Mouse (Mus musculus) embryonic facial prominence, embryonic 10.5 days (tissue): ENCODE results near the gene Gskip. TPM values are rescaled to one million over a fixed set of nuclear protein-coding genes. Genes with fewer than 3 reads are reported as not detected.

Experiments
- DNase-seq: peaks from one replicate; pipeline ENCODE4 v3.0.0-alpha.2; 2017; ENCODE audit warnings: low spot score
- H3K27ac ChIP-seq: fragments of 300-500 bp; sonication (generic); replicated peaks from 2 replicates; pipeline ENCODE4 v1.5.1; 2016; ENCODE audit warnings: mild to moderate bottlenecking
- H3K27me3 ChIP-seq: fragments of 300-500 bp; sonication (generic); replicated peaks from 2 replicates; pipeline ENCODE4 v1.6.1; 2016; ENCODE audit warnings: low read depth, mild to moderate bottlenecking; ENCODE audit not compliant: poor library complexity, severe bottlenecking
- H3K36me3 ChIP-seq: fragments of 300-500 bp; sonication (generic); replicated peaks from 2 replicates; pipeline ENCODE4 v1.6.1; 2016; ENCODE audit warnings: mild to moderate bottlenecking, moderate library complexity
- H3K4me1 ChIP-seq: fragments of 300-500 bp; sonication (generic); 2 replicates; pipeline ENCODE4 v1.6.1; 2016
- H3K4me3 ChIP-seq: fragments of 300-500 bp; sonication (generic); 2 replicates; pipeline ENCODE4 v1.5.1; 2016; ENCODE audit warnings: mild to moderate bottlenecking, moderate library complexity
- H3K9me3 ChIP-seq: fragments of 300-500 bp; sonication (generic); 2 replicates; pipeline ENCODE4 v1.6.1; 2016; ENCODE audit warnings: mild to moderate bottlenecking
- WGBS: fragments of 180-500 bp; shearing (Covaris S2); methylation state at CpG from one replicate; pipeline ENCODE4 v1.1.7; 2016; 5-methylcytosine and 5-hydroxymethylcytosine counted together
- polyA plus RNA-seq: library from polyadenylated mRNA; unstranded; fragments of >200 nt; fragmentation: Nextera tagmentation; extraction: Ambion mirVana; gene quantifications from 2 replicates; pipeline ENCODE4 v1.2.1, GENCODE M21; 2016

The Gskip gene
- polyA plus RNA-seq, 1 experiment from 2014 or later: 37.0 TPM

DNA sequence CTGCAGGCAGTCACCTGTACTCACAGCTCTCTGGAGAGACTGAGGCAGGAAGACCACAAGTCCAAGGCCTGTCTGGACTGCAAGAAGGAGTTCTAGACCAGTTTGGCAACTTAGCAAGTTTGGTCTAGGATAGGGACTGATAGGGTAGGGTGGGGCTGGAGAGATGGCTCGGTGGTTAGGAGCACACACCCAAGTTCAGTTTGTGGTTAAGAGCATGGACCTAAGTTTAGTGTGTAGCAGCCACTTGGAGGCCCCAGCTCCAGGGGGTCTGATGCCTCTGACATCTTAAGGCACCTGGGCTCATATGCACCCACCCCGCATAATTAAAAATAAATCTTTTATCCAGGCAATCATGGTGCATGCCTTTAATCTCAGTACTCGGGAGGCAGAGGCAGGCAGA is 42.6 kb downstream of the Gskip start:
- no peak for DNase-seq
- no peaks in the 10 kb centered on the region for H3K4me1 ChIP-seq
- WGBS: 86% methylated on average over 3 of the region's 3 CpGs
- H3K36me3 ChIP-seq: no peaks in the 10 kb centered on the region
- no peak overlapping the region for H3K27ac ChIP-seq
- H3K9me3 ChIP-seq: no peaks in the 10 kb centered on the region
- H3K27me3 ChIP-seq: no peaks in the 10 kb centered on the region
- H3K4me3 ChIP-seq: no peak overlapping the region

DNA sequence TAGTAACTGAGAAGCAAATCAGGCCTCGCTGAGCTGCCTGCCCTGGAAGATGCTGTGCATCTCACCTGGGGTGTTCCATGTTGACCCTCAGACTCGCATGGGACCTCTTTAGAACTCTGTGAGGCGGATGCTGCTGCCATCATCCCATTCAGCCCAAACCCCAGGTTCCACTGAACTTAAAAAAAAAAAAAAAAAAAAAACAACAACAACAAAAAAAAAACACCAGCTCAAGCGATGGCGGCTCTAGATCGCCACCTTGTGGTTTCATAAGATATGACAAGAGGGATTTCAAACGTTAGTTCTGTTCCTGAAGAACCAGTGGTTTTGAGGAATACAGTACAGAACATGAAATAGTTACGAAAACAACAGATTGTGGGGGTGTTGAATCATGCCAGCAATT is 43.3 kb downstream of the Gskip start:
- Histone ChIP-seq H3K4me1 (no peaks in the 10 kb centered on the region), H3K9me3 (no peaks in the 10 kb centered on the region), H3K27me3 (no peaks in the 10 kb centered on the region), H3K36me3 (no peaks in the 10 kb centered on the region), H3K4me3 (no peak overlapping the region), H3K27ac (no peak overlapping the region)
- no peak for DNase-seq
- WGBS: 32% methylated on average over 8 of the region's 8 CpGs

DNA sequence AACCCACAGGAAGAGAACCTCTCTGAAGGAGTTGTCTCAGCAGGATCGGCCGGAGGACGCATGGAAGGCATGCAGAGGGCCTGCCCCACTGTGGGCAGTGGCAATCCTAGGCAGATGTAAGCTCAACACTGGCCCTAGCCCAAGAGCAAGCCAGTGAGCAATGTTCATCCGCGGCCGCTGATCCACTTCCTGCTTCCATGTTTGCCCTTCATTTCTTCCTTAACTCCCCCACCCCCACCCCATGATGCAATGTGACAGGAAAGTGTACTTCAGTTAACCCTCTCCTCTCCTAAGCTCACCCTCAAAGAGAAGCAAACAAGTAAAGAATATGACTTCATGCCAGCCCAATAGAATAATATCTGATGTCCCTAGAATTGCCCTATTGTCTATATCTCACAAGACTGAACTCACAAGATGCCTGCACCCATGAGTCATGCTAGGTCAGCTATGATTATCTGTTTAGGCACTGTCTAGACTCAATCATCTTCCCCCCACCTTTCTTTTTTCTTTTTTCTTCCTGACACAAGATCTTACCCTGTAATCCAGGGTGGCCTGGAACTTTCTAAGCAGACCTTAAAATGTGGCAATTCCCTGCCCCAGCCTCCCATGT is 46.3 kb downstream of the Gskip start:
- Histone ChIP-seq H3K9me3 (no peaks in the 10 kb centered on the region), H3K4me1 (peaks cover 5% of the 10 kb centered on the region; the same call in 1 of the 2 replicates), H3K36me3 (no peaks in the 10 kb centered on the region), H3K4me3 (no peak overlapping the region), H3K27ac (no peak overlapping the region), H3K27me3 (no peaks in the 10 kb centered on the region)
- DNase-seq: no peak
- 78% methylated on average over 6 of the region's 6 CpGs for WGBS

DNA sequence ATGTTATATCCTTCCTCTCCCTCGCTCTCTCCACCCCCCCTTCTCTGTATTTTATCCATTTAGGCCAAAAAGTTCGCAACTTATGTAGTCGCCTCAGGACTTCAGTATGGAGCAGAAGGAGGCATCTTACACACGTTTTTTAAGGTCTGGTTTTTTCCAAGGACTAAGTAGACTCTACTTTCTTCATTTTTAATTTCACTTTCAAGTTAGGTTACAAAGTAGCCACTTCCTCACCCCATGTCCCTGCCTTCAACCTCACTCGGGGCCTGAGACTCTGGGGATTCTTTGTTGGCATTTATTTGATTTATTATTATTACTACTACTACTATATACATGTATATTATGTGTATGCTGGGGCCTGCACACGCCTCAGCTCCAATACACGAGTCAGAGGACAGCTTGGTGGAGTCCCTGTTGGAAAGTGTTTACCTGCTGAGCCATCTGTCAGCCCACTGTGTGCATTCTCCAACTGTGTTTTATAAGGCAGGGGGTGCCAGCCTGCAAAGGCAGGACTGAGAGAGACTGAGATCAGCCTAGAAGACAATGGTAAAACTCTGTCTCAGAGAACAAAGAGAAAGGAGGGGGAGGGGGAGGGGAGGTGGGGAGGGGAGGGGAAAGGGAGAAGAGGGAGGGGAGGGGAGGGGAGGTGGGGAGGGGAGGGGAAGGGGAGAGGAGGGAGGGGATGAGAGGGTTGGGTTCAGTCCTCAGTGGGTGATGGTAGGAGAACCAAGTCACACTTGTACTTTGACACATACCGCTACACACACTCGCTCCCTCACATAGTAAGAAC is 48.9 kb downstream of the Gskip start:
- Histone ChIP-seq H3K27me3 (no peaks in the 10 kb centered on the region), H3K27ac (no peak overlapping the region), H3K4me3 (no peak overlapping the region), H3K36me3 (no peaks in the 10 kb centered on the region), H3K9me3 (no peaks in the 10 kb centered on the region), H3K4me1 (peaks cover 5% of the 10 kb centered on the region; the same call in 1 of the 2 replicates)
- no peak for DNase-seq
- WGBS: 80% methylated on average over 9 of the region's 9 CpGs

DNA sequence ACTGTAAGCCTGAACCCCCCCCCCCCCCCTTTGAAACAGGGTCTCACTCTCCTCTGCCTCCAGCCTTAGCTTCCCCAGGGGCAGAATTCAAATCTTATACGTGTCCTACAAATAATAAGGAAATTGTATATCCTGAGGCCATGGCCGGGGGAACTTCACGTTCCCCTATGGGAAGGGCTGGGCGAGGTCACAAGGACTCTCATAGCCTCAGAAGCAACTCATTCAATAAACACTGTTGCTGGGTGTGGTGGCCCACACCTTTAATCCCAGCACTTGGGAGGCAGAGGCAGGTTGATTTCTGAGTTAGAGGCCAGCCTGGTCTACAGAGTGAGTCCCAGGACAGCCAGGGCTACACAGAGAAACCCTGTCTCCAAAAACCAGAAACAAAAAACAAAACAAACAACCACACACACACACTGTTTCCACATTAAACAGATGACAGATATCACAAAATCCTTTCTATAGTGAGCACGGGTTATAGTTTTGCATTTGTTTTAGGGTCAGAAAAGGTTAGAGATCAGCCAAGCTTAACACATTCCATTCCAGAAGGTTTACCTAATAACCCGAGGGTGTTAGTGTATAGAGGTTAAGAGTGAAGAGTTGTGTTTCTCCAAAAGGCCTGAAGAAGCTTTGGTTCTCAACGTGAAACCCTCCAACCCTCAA is 50.7 kb downstream of the Gskip start:
- H3K9me3 ChIP-seq: no peaks in the 10 kb centered on the region
- H3K4me1 ChIP-seq: peaks cover 5% of the 10 kb centered on the region; the same call in 1 of the 2 replicates
- peak overlapping the region; percentile 27; the same call in 1 of the 2 replicates for H3K27ac ChIP-seq
- H3K27me3 ChIP-seq: no peaks in the 10 kb centered on the region
- no peak overlapping the region for H3K4me3 ChIP-seq
- DNase-seq: no peak
- H3K36me3 ChIP-seq: no peaks in the 10 kb centered on the region
- 66% methylated on average over 7 of the region's 7 CpGs for WGBS

DNA sequence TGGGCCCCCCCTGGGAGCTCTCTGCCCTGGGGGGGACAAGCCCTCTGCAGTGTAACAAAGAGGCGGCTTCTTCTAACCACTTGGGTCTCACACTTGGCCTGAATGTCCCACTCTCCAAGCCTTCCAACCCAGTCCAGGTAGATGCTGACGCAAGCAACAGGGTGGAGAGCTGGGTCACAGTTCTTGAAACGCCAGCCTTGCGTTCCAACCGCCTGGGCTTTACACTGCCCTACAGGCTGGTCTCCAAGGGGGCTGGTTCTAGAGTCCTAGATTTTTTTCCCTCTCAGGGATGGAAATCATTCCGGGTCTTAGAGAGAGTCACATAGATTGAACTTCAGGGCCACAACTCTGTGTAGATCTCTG is 51.2 kb downstream of the Gskip start:
- Histone ChIP-seq H3K36me3 (no peaks in the 10 kb centered on the region), H3K27ac (peak overlapping the region; percentile 27; the same call in 1 of the 2 replicates), H3K4me1 (peaks cover 5% of the 10 kb centered on the region; the same call in 1 of the 2 replicates), H3K4me3 (no peak overlapping the region), H3K9me3 (no peaks in the 10 kb centered on the region), H3K27me3 (no peaks in the 10 kb centered on the region)
- WGBS: 91% methylated on average over 6 of the region's 6 CpGs
- no peak for DNase-seq

DNA sequence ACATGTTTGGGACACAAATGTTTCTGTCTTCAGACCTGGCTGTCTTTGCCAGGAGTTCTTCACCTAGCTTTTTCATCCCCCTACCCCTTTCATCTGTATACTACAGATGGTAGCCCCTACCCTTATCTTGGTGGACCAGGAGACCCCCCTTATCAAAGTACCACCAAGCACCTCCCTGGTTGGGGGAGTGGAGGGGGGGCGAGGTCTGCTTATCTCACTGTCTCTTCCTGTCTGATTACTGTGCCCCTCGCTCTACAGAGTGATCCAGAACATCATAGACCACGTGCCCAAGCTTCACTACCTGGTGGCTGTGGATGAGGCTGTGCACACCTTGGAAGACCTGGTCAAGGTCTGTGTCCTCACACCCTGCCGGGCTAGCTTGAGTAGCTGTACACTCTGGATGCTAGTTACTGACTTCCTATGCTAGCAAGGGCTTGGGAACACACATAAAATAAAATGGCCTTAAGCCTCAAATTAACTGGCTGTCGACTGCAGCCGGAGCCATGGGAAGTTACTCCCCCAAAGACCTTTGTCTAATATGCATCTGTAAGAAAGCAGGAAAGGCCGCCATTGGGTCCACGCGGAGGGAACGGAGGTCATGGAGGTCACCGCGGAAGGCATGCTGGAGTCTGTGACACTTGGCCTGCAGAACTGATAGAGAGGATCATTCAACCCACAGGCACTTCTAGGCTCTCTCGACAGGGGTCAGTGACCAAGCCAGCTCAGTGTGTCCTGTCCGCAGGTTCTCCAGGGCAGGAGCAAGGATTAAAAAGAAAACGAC is 53.9 kb downstream of the Gskip start:
- WGBS: 74% methylated on average over 15 of the region's 15 CpGs
- Histone ChIP-seq H3K36me3 (no peaks in the 10 kb centered on the region), H3K27ac (no peak overlapping the region), H3K4me1 (peaks cover 5% of the 10 kb centered on the region; the same call in 1 of the 2 replicates), H3K4me3 (no peak overlapping the region), H3K27me3 (no peaks in the 10 kb centered on the region), H3K9me3 (no peaks in the 10 kb centered on the region)
- DNase-seq: no peak

DNA sequence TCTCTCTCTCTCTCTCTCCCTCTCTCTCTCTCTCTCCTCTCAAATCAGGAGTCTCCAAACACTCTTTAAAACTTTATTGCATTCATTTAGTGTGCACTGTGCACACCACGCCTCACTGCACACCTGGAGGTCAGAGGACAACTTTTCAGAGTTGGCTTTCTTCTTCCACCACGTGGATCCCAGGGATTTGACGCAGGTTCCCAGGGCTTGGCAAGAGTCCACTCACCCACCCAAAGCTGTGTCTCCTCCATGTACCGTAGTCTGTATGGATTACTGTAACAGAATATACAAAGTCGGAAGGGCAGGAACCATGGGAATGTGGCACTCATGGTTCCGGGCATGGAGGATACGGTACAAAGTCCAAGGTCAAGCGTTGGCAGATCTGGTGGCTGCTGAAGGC is 55.0 kb downstream of the Gskip start:
- no peaks in the 10 kb centered on the region for H3K9me3 ChIP-seq

DNA sequence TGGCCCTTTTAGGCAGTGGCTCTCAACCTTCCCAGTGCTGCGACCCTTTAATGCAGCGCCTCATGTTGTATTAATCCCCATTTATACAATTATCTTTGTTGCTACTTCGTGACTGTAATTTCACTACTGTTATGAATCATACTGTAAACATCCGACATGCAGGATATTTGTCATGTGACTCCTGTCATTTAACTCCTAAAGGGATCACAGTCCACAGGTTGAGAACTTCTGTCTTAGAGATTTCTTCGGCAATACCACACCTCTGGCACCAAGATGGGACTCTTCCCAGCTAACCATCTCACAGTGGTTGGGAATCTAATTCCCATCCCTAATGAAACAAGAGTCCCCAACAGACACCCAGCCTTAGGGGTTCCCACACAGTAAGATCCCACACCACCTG is 63.5 kb downstream of the Gskip start:
- Histone ChIP-seq H3K4me1 (no peaks in the 10 kb centered on the region), H3K36me3 (no peaks in the 10 kb centered on the region), H3K27ac (no peak overlapping the region), H3K4me3 (no peak overlapping the region), H3K9me3 (no peaks in the 10 kb centered on the region), H3K27me3 (no peaks in the 10 kb centered on the region)
- no peak for DNase-seq
- WGBS: 89% methylated on average over 5 of the region's 5 CpGs

More for the DNA sequence above, 55.0 kb downstream of the Gskip start:
- no peak overlapping the region for H3K27ac ChIP-seq
- H3K4me3 ChIP-seq: no peak overlapping the region
- H3K36me3 ChIP-seq: no peaks in the 10 kb centered on the region
- H3K4me1 ChIP-seq: peaks cover 3% of the 10 kb centered on the region; the same call in 1 of the 2 replicates
- WGBS: 94% methylated on average over 8 of the region's 8 CpGs
- no peak for DNase-seq
- H3K27me3 ChIP-seq: no peaks in the 10 kb centered on the region

Other genes starting within 250 kb of the Gskip start
- gene D430019H16Rik, start 231.0 kb upstream of the Gskip start, polyA plus RNA-seq: 2.3 and 2.7 TPM in 2 replicates
- 0.53 and 0.82 TPM in 2 replicates for gene Bdkrb2, start 121.6 kb upstream of the Gskip start, polyA plus RNA-seq
- 0.11 and 0.15 TPM in 2 replicates for gene Bdkrb1, start 81.7 kb upstream of the Gskip start, polyA plus RNA-seq
- 13.0 and 14.3 TPM in 2 replicates for gene Atg2b, start 382 bp downstream of the Gskip start, polyA plus RNA-seq
- 0.15 and 0.26 TPM in 2 replicates for gene Ak7, start 21.1 kb downstream of the Gskip start, polyA plus RNA-seq
- gene Papola, start 99.9 kb downstream of the Gskip start, polyA plus RNA-seq: 283 and 294 TPM in 2 replicates